Mouse (Mus musculus) myocyte (in vitro differentiated cells): Measurements from ENCODE around the gene Tectb.

Experiments
- CEBPB ChIP-seq: IDR thresholded peaks from 2 replicates; pipeline ENCODE4 v1.6.1; 2011; ENCODE audit warnings: mild to moderate bottlenecking, moderate library complexity; ENCODE audit not compliant: poor library complexity, insufficient read depth, severe bottlenecking
- E2F4 ChIP-seq: IDR thresholded peaks from one replicate; pipeline ENCODE4 v1.6.1; 2011; ENCODE audit warnings: mild to moderate bottlenecking, control low read depth, moderate library complexity; ENCODE audit not compliant: insufficient read depth
- MAX ChIP-seq: IDR thresholded peaks from one replicate; pipeline ENCODE4 v1.6.1; 2011; ENCODE audit warnings: low read depth, mild to moderate bottlenecking, control low read depth
- MYOD1 ChIP-seq, 3 experiments: IDR thresholded peaks; one replicate each; pipeline ENCODE4 v1.6.1; 2011; ENCODE audit warnings: control low read depth in 2 of 3, low read depth in 2 of 3, mild to moderate bottlenecking in 2 of 3, moderate library complexity in 1 of 3; ENCODE audit not compliant: insufficient read length in 2 of 3, control insufficient read depth in 1 of 3
- MYOG ChIP-seq, 3 experiments: IDR thresholded peaks; one replicate each; pipeline ENCODE4 v1.6.1; 2011; ENCODE audit warnings: control low read depth in 2 of 3, low read depth in 2 of 3, mild to moderate bottlenecking in 2 of 3; ENCODE audit not compliant: insufficient read length in 2 of 3, control insufficient read depth in 1 of 3, insufficient read depth in 1 of 3
- POLR2A ChIP-seq: IDR thresholded peaks from one replicate; pipeline ENCODE4 v1.6.1; 2011; ENCODE audit warnings: low read depth, mild to moderate bottlenecking, control low read depth, moderate library complexity; ENCODE audit not compliant: insufficient read length
- POLR2AphosphoS2 ChIP-seq: IDR thresholded peaks from one replicate; pipeline ENCODE4 v1.6.1; 2011; ENCODE audit warnings: low read depth, control low read depth; ENCODE audit not compliant: insufficient read length
- REST ChIP-seq: IDR thresholded peaks from one replicate; pipeline ENCODE4 v1.6.1; 2011; ENCODE audit warnings: mild to moderate bottlenecking, control low read depth, moderate library complexity; ENCODE audit not compliant: insufficient read depth, insufficient read length
- SRF ChIP-seq: IDR thresholded peaks from one replicate; pipeline ENCODE4 v1.6.1; 2011; ENCODE audit warnings: low read depth; ENCODE audit not compliant: control insufficient read depth, insufficient read length
- TCF12 ChIP-seq: IDR thresholded peaks from one replicate; pipeline ENCODE4 v1.6.1; 2011; ENCODE audit warnings: mild to moderate bottlenecking, control low read depth; ENCODE audit not compliant: poor library complexity, insufficient read depth, severe bottlenecking
- TCF3 ChIP-seq: IDR thresholded peaks from one replicate; pipeline ENCODE4 v1.6.1; 2011; ENCODE audit warnings: low read depth, control low read depth; ENCODE audit not compliant: insufficient read length
- USF1 ChIP-seq: IDR thresholded peaks from one replicate; pipeline ENCODE4 v1.6.1; 2011; ENCODE audit warnings: low read depth, mild to moderate bottlenecking, control low read depth, moderate library complexity

DNA sequence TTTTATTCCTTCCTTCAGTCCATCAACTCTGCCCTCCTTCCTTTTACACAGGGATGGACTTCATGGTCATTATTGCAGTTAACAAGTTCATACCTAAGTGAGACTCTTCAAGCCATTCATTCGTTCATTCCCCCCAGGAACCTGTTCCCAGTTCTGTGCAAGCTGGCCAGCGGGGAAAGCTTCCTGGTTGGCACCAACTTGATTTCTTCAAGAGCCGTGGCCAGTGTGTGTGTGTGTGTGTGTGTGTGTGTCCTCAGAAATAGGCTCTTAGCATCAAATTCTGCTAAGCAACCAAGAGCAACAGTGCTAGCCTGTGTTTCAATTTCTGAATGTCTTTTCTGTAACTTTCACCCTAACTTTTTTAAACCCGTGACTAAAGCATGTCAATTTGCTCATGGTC lies 14.6 kb upstream of the Tectb start:
- no peak for TF ChIP-seq POLR2A
- no peak for TF ChIP-seq SRF
- TF ChIP-seq USF1: no peak
- no peak for TF ChIP-seq TCF3
- no peak for TF ChIP-seq POLR2AphosphoS2
- no peak for TF ChIP-seq E2F4
- TF ChIP-seq REST: no peak
- TF ChIP-seq MAX: no peak
- no peak for TF ChIP-seq MYOD1 (IDR thresholded peaks at IDR 0.05; ENCODE audit: control insufficient read depth in 1 of 3, insufficient read length in 2 of 3, low read depth in 2 of 3)
- no peak for TF ChIP-seq MYOG (IDR thresholded peaks at IDR 0.05; ENCODE audit: control insufficient read depth in 1 of 3, insufficient read depth in 1 of 3, insufficient read length in 2 of 3, low read depth in 2 of 3)
- no peak for TF ChIP-seq TCF12
- no peak for TF ChIP-seq CEBPB
